Mouse (Mus musculus): ENCODE measurements around the gene Il2.

- TF ChIP-seq POLR2A (IDR thresholded peaks at IDR 0.05; ENCODE audit: low read depth, low read length) (no peak), CTCF (IDR thresholded peaks at IDR 0.05; ENCODE audit: borderline replicate concordance, insufficient read depth, low read length) (no peak)
Observed at GRCm38 (mm10) chr3:37153004-37153403, 27.2 kb upstream of the Il2 start.

All from embryonic fibroblast, embryonic 13.5 days (primary cell).